Mouse (Mus musculus): ENCODE data around the gene Rhbdl1. TPM values are rescaled to one million over a fixed set of nuclear protein-coding genes. Genes with fewer than 3 reads are reported as not detected.

The Rhbdl1 gene
- polyA plus RNA-seq, 1 experiment from 2014 or later: 6.0 TPM

GRCm38 (mm10) chr17:25794197-25794596 is 42.9 kb downstream of the Rhbdl1 start:
- ATAC-seq (ENCODE audit: low FRiP score, low read depth): no peak
- Histone ChIP-seq H3K4me3 (0 out of 2 replicates have a peak overlapping the region, but pooled peaks have one; percentile 80), H3K4me2 (replicated peaks) (peak overlapping the region; percentile 92), H3K36me3 (peaks cover 11% of the 10 kb centered on the region), H3K27ac (replicated peaks) (peak overlapping the region; percentile 93), H3K4me1 (peaks cover 64% of the 10 kb centered on the region), H3K27me3 (no peaks in the 10 kb centered on the region), H3K9ac (replicated peaks) (peak overlapping the region; percentile 75), H3K9me3 (no peaks in the 10 kb centered on the region)
- 29% methylated on average over 13 of the region's 13 CpGs for WGBS

GRCm38 (mm10) chr17:25792615-25793014 is 44.5 kb downstream of the Rhbdl1 start, which contains the start of gene Fam173a:
Fam173a (minus strand) TSS chr17:25792901.
- Histone ChIP-seq H3K9ac (replicated peaks) (peak within 1 kb of the TSS; percentile 83), H3K27ac (replicated peaks) (peak within 1 kb of the TSS; percentile 93), H3K9me3 (no peaks in the 10 kb centered on the region), H3K4me1 (peaks cover 63% of the 10 kb centered on the region), H3K36me3 (peaks cover 23% of the 10 kb centered on the region), H3K4me3 (peak within 1 kb of the TSS; percentile 69), H3K27me3 (no peaks in the 10 kb centered on the region), H3K4me2 (replicated peaks) (peak within 1 kb of the TSS; percentile 92)
- ATAC-seq (ENCODE audit: low FRiP score, low read depth): peak; percentile 28; the same call in 1 of the 2 replicates
- WGBS: under 1% methylated on average over 14 of the region's 14 CpGs

- WGBS: under 1% methylated on average over 45 of the region's 45 CpGs
- Histone ChIP-seq H3K9ac (replicated peaks) (peak overlapping the region; percentile 83), H3K27ac (replicated peaks) (peak overlapping the region; percentile 93), H3K27me3 (no peaks in the 10 kb centered on the region), H3K36me3 (peaks cover 26% of the 10 kb centered on the region), H3K9me3 (no peaks in the 10 kb centered on the region), H3K4me3 (peak overlapping the region; percentile 69), H3K4me2 (replicated peaks) (peak overlapping the region; percentile 90), H3K4me1 (peaks cover 57% of the 10 kb centered on the region)
- peak; percentile 24 for ATAC-seq (ENCODE audit: low FRiP score, low read depth)
Measured at GRCm38 (mm10) chr17:25791843-25792527, 45.1 kb downstream of the Rhbdl1 start.

- ATAC-seq (ENCODE audit: low FRiP score, low read depth): no peak
- peaks cover 56% of the 10 kb centered on the region for H3K4me1 ChIP-seq
- H3K36me3 ChIP-seq: peaks cover 26% of the 10 kb centered on the region
- no peaks in the 10 kb centered on the region for H3K27me3 ChIP-seq
- H3K9me3 ChIP-seq: no peaks in the 10 kb centered on the region
- 20% methylated on average over 19 of the region's 19 CpGs for WGBS
- H3K9ac ChIP-seq (replicated peaks): peak overlapping the region; percentile 83
- peak overlapping the region; percentile 93 for H3K27ac ChIP-seq (replicated peaks)
- peak overlapping the region; percentile 69 for H3K4me3 ChIP-seq
- H3K4me2 ChIP-seq (replicated peaks): peak overlapping the region; percentile 90
Measured at GRCm38 (mm10) chr17:25791320-25791842, 45.7 kb downstream of the Rhbdl1 start.

- no peak for ATAC-seq (ENCODE audit: low FRiP score, low read depth)
- Histone ChIP-seq H3K36me3 (peaks cover 47% of the 10 kb centered on the region), H3K27ac (replicated peaks) (no peak overlapping the region), H3K9me3 (no peaks in the 10 kb centered on the region), H3K4me3 (no peak overlapping the region), H3K9ac (replicated peaks) (no peak overlapping the region), H3K4me1 (peaks cover 40% of the 10 kb centered on the region), H3K4me2 (replicated peaks) (no peak overlapping the region), H3K27me3 (no peaks in the 10 kb centered on the region)
- 95% methylated on average over 9 of the region's 9 CpGs for WGBS
Measured at GRCm38 (mm10) chr17:25786781-25787504, 50.2 kb downstream of the Rhbdl1 start.

GRCm38 (mm10) chr17:25786280-25786679 is 50.8 kb downstream of the Rhbdl1 start, which contains the start of gene Ccdc78:
Ccdc78 (plus strand) TSS chr17:25786580.
- H3K27ac ChIP-seq (replicated peaks): peak within 1 kb of the TSS; percentile 85
- H3K9me3 ChIP-seq: no peaks in the 10 kb centered on the region
- peaks cover 54% of the 10 kb centered on the region for H3K36me3 ChIP-seq
- 87% methylated on average over 3 of the region's 3 CpGs for WGBS
- H3K4me3 ChIP-seq: peak within 1 kb of the TSS; percentile 60
- H3K4me1 ChIP-seq: peaks cover 34% of the 10 kb centered on the region
- no peak for ATAC-seq (ENCODE audit: low FRiP score, low read depth)
- peak within 1 kb of the TSS; percentile 78 for H3K9ac ChIP-seq (replicated peaks)
- peak within 1 kb of the TSS; percentile 68 for H3K4me2 ChIP-seq (replicated peaks)
- H3K27me3 ChIP-seq: no peaks in the 10 kb centered on the region

- Histone ChIP-seq H3K4me2 (replicated peaks) (peak within 1 kb of the TSS; percentile 68), H3K9me3 (no peaks in the 10 kb centered on the region), H3K4me3 (peak within 1 kb of the TSS; percentile 60), H3K4me1 (peaks cover 24% of the 10 kb centered on the region), H3K27me3 (no peaks in the 10 kb centered on the region), H3K27ac (replicated peaks) (peak within 1 kb of the TSS; percentile 85), H3K36me3 (peaks cover 60% of the 10 kb centered on the region), H3K9ac (replicated peaks) (peak within 1 kb of the TSS; percentile 78)
- WGBS: under 1% methylated on average over 23 of the region's 23 CpGs
- peak; percentile 80 for ATAC-seq (ENCODE audit: low FRiP score, low read depth)
Measured at GRCm38 (mm10) chr17:25785281-25785745, 51.8 kb downstream of the Rhbdl1 start, which contains the start of gene Haghl. Haghl (minus strand) TSS chr17:25785673.

Small RNA genes within 50 kb of the gene (microRNA-seq; reads per million reads assigned to microRNA genes)
- not detected for gene Mir3082

Other genes starting within 250 kb of the Rhbdl1 start
- gene Gng13, start 120.1 kb downstream of the Rhbdl1 start, polyA plus RNA-seq (2016; fragmentation: Nextera tagmentation; extraction: Ambion mirVana): 0.85 and 1.5 TPM in 2 replicates
- 31.4 and 34.5 TPM in 2 replicates for gene Chtf18, start 109.9 kb downstream of the Rhbdl1 start, polyA plus RNA-seq (2016; fragmentation: Nextera tagmentation; extraction: Ambion mirVana)
- gene Rpusd1, start 109.6 kb downstream of the Rhbdl1 start, polyA plus RNA-seq (2016; fragmentation: Nextera tagmentation; extraction: Ambion mirVana): 18.1 and 19.4 TPM in 2 replicates
- not detected in 2 replicates for gene Mslnl, start 101.3 kb downstream of the Rhbdl1 start, polyA plus RNA-seq (2016; fragmentation: Nextera tagmentation; extraction: Ambion mirVana)
- 0.19 and 0.27 TPM in 2 replicates for gene Msln, start 82.9 kb downstream of the Rhbdl1 start, polyA plus RNA-seq (2016; fragmentation: Nextera tagmentation; extraction: Ambion mirVana)
- 24.8 and 24.9 TPM in 2 replicates for gene Narfl, start 63.5 kb downstream of the Rhbdl1 start, polyA plus RNA-seq (2016; fragmentation: Nextera tagmentation; extraction: Ambion mirVana)
- 114 and 116 TPM in 2 replicates for gene Haghl, start 51.6 kb downstream of the Rhbdl1 start, polyA plus RNA-seq (2016; fragmentation: Nextera tagmentation; extraction: Ambion mirVana)
- 0.40 and 0.68 TPM in 2 replicates for gene Ccdc78, start 50.7 kb downstream of the Rhbdl1 start, polyA plus RNA-seq (2016; fragmentation: Nextera tagmentation; extraction: Ambion mirVana)
- 81.8 and 86.1 TPM in 2 replicates for gene Fam173a, start 44.4 kb downstream of the Rhbdl1 start, polyA plus RNA-seq (2016; fragmentation: Nextera tagmentation; extraction: Ambion mirVana)
- gene AC134908.4, start 41.6 kb downstream of the Rhbdl1 start, polyA plus RNA-seq (2016; fragmentation: Nextera tagmentation; extraction: Ambion mirVana): not detected in 2 replicates
- 59.1 and 68.8 TPM in 2 replicates for gene Metrn, start 40.2 kb downstream of the Rhbdl1 start, polyA plus RNA-seq (2016; fragmentation: Nextera tagmentation; extraction: Ambion mirVana)
- gene Fbxl16, start 28.2 kb downstream of the Rhbdl1 start, polyA plus RNA-seq (2016; fragmentation: Nextera tagmentation; extraction: Ambion mirVana): 24.8 and 29.4 TPM in 2 replicates
- gene Wdr24, start 13.7 kb downstream of the Rhbdl1 start, polyA plus RNA-seq (2016; fragmentation: Nextera tagmentation; extraction: Ambion mirVana): 28.3 and 28.5 TPM in 2 replicates
- gene Jmjd8, start 8.4 kb downstream of the Rhbdl1 start, polyA plus RNA-seq (2016; fragmentation: Nextera tagmentation; extraction: Ambion mirVana): 70.7 and 71.1 TPM in 2 replicates
- gene Stub1, start 3.9 kb downstream of the Rhbdl1 start, polyA plus RNA-seq (2016; fragmentation: Nextera tagmentation; extraction: Ambion mirVana): 277 and 283 TPM in 2 replicates
- gene Gm20683, start 4.5 kb upstream of the Rhbdl1 start, polyA plus RNA-seq (2016; fragmentation: Nextera tagmentation; extraction: Ambion mirVana): 2.5 and 3.7 TPM in 2 replicates
- 17.7 and 21.1 TPM in 2 replicates for gene Rhot2, start 7.6 kb upstream of the Rhbdl1 start, polyA plus RNA-seq (2016; fragmentation: Nextera tagmentation; extraction: Ambion mirVana)
- gene Wdr90, start 24.2 kb upstream of the Rhbdl1 start, polyA plus RNA-seq (2016; fragmentation: Nextera tagmentation; extraction: Ambion mirVana): 38.1 and 38.5 TPM in 2 replicates
- 6.8 and 8.5 TPM in 2 replicates for gene Mcrip2, start 31.5 kb upstream of the Rhbdl1 start, polyA plus RNA-seq (2016; fragmentation: Nextera tagmentation; extraction: Ambion mirVana)
- 59.5 and 65.2 TPM in 2 replicates for gene Mettl26, start 37.8 kb upstream of the Rhbdl1 start, polyA plus RNA-seq (2016; fragmentation: Nextera tagmentation; extraction: Ambion mirVana)
- gene Wfikkn1, start 43.6 kb upstream of the Rhbdl1 start, polyA plus RNA-seq (2016; fragmentation: Nextera tagmentation; extraction: Ambion mirVana): 0.52 and 0.60 TPM in 2 replicates
- 38.0 and 38.8 TPM in 2 replicates for gene Rab40c, start 82.4 kb upstream of the Rhbdl1 start, polyA plus RNA-seq (2016; fragmentation: Nextera tagmentation; extraction: Ambion mirVana)
- gene Pigq, start 107.6 kb upstream of the Rhbdl1 start, polyA plus RNA-seq (2016; fragmentation: Nextera tagmentation; extraction: Ambion mirVana): 54.1 and 54.5 TPM in 2 replicates
- gene Nhlrc4, start 107.7 kb upstream of the Rhbdl1 start, polyA plus RNA-seq (2016; fragmentation: Nextera tagmentation; extraction: Ambion mirVana): 0.26 and 0.61 TPM in 2 replicates
- gene A930017K11Rik, start 115.3 kb upstream of the Rhbdl1 start, polyA plus RNA-seq (2016; fragmentation: Nextera tagmentation; extraction: Ambion mirVana): 0.13 and 0.14 TPM in 2 replicates
- 30.4 and 30.6 TPM in 2 replicates for gene Capn15, start 148.5 kb upstream of the Rhbdl1 start, polyA plus RNA-seq (2016; fragmentation: Nextera tagmentation; extraction: Ambion mirVana)
- 43.1 and 44.8 TPM in 2 replicates for gene Rab11fip3, start 232.3 kb upstream of the Rhbdl1 start, polyA plus RNA-seq (2016; fragmentation: Nextera tagmentation; extraction: Ambion mirVana)